Mouse (Mus musculus) heart, postnatal 0 days (tissue): ENCODE results near the gene Fam126a.

Experiments
- CTCF ChIP-seq: IDR thresholded peaks from 2 replicates; pipeline ENCODE4 v1.5.1; 2016; ENCODE audit warnings: antibody characterized with exemption, control low read depth, low read depth
- EP300 ChIP-seq: IDR thresholded peaks from 2 replicates; pipeline ENCODE4 v1.6.1; 2016; ENCODE audit warnings: antibody characterized with exemption, low read depth

GRCm38 (mm10) chr5:23982081-23982480 is 48.4 kb downstream of the Fam126a start:
- TF ChIP-seq CTCF, result no peak
- TF ChIP-seq EP300, result no peak
